Mouse (Mus musculus) heart, adult 2 months (tissue): ENCODE data around the gene Dis3l2. TPM values are rescaled to one million over a fixed set of nuclear protein-coding genes. Genes with fewer than 3 reads are reported as not detected.

Source experiments
- DNase-seq, 2 experiments: peaks; one replicate each; pipeline ENCODE4 v3.0.0; 2021
- H3K27ac ChIP-seq: fragments of 200-600 bp; 2 replicates; pipeline ENCODE4 v1.8.1; 2022
- H3K27me3 ChIP-seq: fragments of 200-500 bp; 2 replicates; pipeline ENCODE4 v1.6.1; 2012; ENCODE audit warnings: mild to moderate bottlenecking, low read length, inconsistent platforms, mixed read lengths; ENCODE audit not compliant: control insufficient read depth, insufficient read depth
- H3K36me3 ChIP-seq: fragments of 200-500 bp; 2 replicates; pipeline ENCODE4 v1.6.1; 2012; ENCODE audit warnings: low read length, inconsistent platforms; ENCODE audit not compliant: control insufficient read depth, insufficient read depth
- H3K4me1 ChIP-seq: fragments of 200-500 bp; 2 replicates; pipeline ENCODE4 v1.6.1; 2011; ENCODE audit warnings: low read length; ENCODE audit not compliant: control insufficient read depth, insufficient read depth
- H3K4me3 ChIP-seq: fragments of 200-600 bp; 2 replicates; pipeline ENCODE4 v1.8.1; 2022
- H3K79me2 ChIP-seq: fragments of 200-500 bp; replicated peaks from 2 replicates; pipeline ENCODE4 v1.6.1; 2012; ENCODE audit warnings: mild to moderate bottlenecking, inconsistent platforms, low read length, moderate library complexity, mixed read lengths; ENCODE audit not compliant: control insufficient read depth, insufficient read depth
- H3K9ac ChIP-seq: fragments of 200-500 bp; 2 replicates; pipeline ENCODE4 v1.6.1; 2012; ENCODE audit warnings: low read depth, mild to moderate bottlenecking, control low read depth, inconsistent platforms, low read length, mixed read lengths
- CTCF ChIP-seq: fragments of 200-600 bp; IDR thresholded peaks from 2 replicates; pipeline ENCODE4 v1.8.1; 2022; ENCODE audit warnings: antibody characterized with exemption, mild to moderate bottlenecking, moderate library complexity
- EP300 ChIP-seq: fragments of 200-500 bp; IDR thresholded peaks from 2 replicates; pipeline ENCODE4 v1.6.1; 2011; ENCODE audit warnings: low read depth, low read length, control low read depth; ENCODE audit not compliant: insufficient read depth
- POLR2A ChIP-seq: fragments of 200-500 bp; IDR thresholded peaks from 2 replicates; pipeline ENCODE4 v1.6.1; 2011; ENCODE audit warnings: mild to moderate bottlenecking, low read depth, low read length, control low read depth; ENCODE audit not compliant: insufficient read depth
- whole genome bisulfite sequencing: fragments of 180-500 bp; shearing (Covaris S2); methylation state at CpG from one replicate; pipeline ENCODE4 v1.1.7; 2018; 5-methylcytosine and 5-hydroxymethylcytosine counted together
- intact Hi-C: fragments of 180-260 bp; cut with DNase I; formaldehyde crosslinking; loops from one replicate; pipeline ENCODE4 v1.15.1; 2025
- polyA plus RNA-seq: library from polyadenylated mRNA; depleted of rRNA; stranded (reverse); fragments of >200 nt; gene quantifications from 2 replicates; pipeline ENCODE4 v1.2.3, GENCODE M21; 2012
- total RNA-seq, 2 experiments: library from RNA; stranded (reverse); gene quantifications; 2 replicates each; pipeline ENCODE4 v1.2.3; 2021

The Dis3l2 gene
- total and polyA plus RNA-seq, 3 experiments: 7.8 to 10.2 (median 9.0) TPM

DNA sequence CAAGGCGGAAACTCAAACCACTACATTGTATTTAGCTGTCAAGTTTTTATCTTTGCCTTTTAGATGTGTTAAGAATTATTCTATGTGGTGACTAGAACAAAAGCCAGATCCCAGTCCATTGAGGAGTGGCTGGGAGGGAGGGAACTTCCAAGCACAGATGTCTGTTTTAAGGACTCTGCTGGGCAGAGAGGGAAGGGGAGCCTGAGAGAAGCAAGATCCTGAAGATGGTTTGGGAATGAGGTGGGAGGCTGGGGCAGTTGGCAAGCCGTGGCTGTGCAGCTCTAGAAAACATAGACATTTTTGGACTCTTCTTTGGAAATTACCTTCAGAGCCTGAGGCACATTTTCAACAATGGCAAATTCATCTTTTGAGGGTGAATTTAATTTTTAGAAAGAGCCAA is 208.9 kb downstream of the Dis3l2 start:
- Histone ChIP-seq H3K4me3 (no peak overlapping the region), H3K79me2 (no peaks in the 10 kb centered on the region), H3K27me3 (no peaks in the 10 kb centered on the region), H3K27ac (no peak overlapping the region), H3K9ac (no peak overlapping the region), H3K36me3 (no peaks in the 10 kb centered on the region), H3K4me1 (no peaks in the 10 kb centered on the region)
- no peak for DNase-seq
- WGBS: 80% methylated on average over 2 of the region's 2 CpGs
- intact Hi-C loops: no loop called here
- no peak for TF ChIP-seq CTCF
- TF ChIP-seq EP300: no peak
- no peak for TF ChIP-seq POLR2A

- TF ChIP-seq CTCF (no peak), POLR2A (no peak), EP300 (no peak)
- H3K27me3 ChIP-seq: no peaks in the 10 kb centered on the region
- H3K9ac ChIP-seq: no peak overlapping the region
- WGBS: 80% methylated on average over 3 of the region's 3 CpGs
- H3K36me3 ChIP-seq: no peaks in the 10 kb centered on the region
- H3K4me3 ChIP-seq: no peak overlapping the region
- H3K4me1 ChIP-seq: no peaks in the 10 kb centered on the region
- no peaks in the 10 kb centered on the region for H3K79me2 ChIP-seq
- H3K27ac ChIP-seq: no peak overlapping the region
- DNase-seq: no peak
- intact Hi-C loops: no loop called here
Measured at GRCm38 (mm10) chr1:86913896-86914295, 210.3 kb downstream of the Dis3l2 start.

GRCm38 (mm10) chr1:86914697-86915096 is 211.1 kb downstream of the Dis3l2 start:
- peak; percentile 40 for TF ChIP-seq CTCF
- TF ChIP-seq EP300: no peak
- TF ChIP-seq POLR2A: no peak
- Histone ChIP-seq H3K9ac (no peak overlapping the region), H3K27me3 (no peaks in the 10 kb centered on the region), H3K36me3 (no peaks in the 10 kb centered on the region), H3K79me2 (no peaks in the 10 kb centered on the region), H3K4me1 (no peaks in the 10 kb centered on the region), H3K27ac (no peak overlapping the region), H3K4me3 (no peak overlapping the region)
- DNase-seq: no peak
- 98% methylated on average over 2 of the region's 2 CpGs for WGBS
- intact Hi-C loops: no loop called here

GRCm38 (mm10) chr1:86916355-86916984 is 212.9 kb downstream of the Dis3l2 start:
- H3K4me1 ChIP-seq: no peaks in the 10 kb centered on the region

DNA sequence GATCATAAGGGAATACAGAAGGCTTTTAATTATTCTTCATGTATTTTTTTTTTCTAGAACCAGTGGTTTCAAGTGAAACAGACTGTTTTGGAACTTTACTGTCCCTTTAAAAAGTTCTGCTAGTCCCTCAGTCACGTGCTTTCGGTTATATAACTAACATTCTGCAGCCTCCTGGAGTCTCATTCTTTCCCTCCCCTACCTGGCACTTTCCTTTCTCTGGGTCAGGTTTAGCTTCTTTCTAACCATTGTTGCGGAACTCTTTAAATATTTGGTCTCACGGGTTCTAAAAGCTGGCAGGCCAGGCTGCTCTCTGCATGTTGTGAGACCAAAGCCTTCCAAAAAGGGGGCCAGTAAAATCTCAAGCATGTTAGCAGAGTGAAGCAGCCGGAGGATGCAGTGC is 222.2 kb downstream of the Dis3l2 start:
- Histone ChIP-seq H3K36me3 (no peaks in the 10 kb centered on the region), H3K27me3 (no peaks in the 10 kb centered on the region), H3K27ac (no peak overlapping the region), H3K4me1 (no peaks in the 10 kb centered on the region), H3K79me2 (no peaks in the 10 kb centered on the region), H3K9ac (no peak overlapping the region), H3K4me3 (no peak overlapping the region)
- TF ChIP-seq EP300 (no peak), POLR2A (no peak), CTCF (no peak)
- intact Hi-C loops: no loop called here
- 89% methylated on average over 5 of the region's 5 CpGs for WGBS
- DNase-seq: no peak

More at GRCm38 (mm10) chr1:86916355-86916984, 212.9 kb downstream of the Dis3l2 start:
- Histone ChIP-seq H3K27me3 (no peaks in the 10 kb centered on the region), H3K27ac (no peak overlapping the region), H3K9ac (no peak overlapping the region), H3K79me2 (no peaks in the 10 kb centered on the region), H3K36me3 (no peaks in the 10 kb centered on the region), H3K4me3 (no peak overlapping the region)
- WGBS: 90% methylated on average over 8 of the region's 8 CpGs
- no peak for TF ChIP-seq POLR2A
- no peak for TF ChIP-seq CTCF
- no peak for DNase-seq
- intact Hi-C loops: no loop called here

GRCm38 (mm10) chr1:86931606-86932379 is 228.2 kb downstream of the Dis3l2 start:
- intact Hi-C loops: no loop called here
- no peak for TF ChIP-seq POLR2A
- no peak for TF ChIP-seq EP300
- TF ChIP-seq CTCF: no peak
- Histone ChIP-seq H3K79me2 (no peaks in the 10 kb centered on the region), H3K4me3 (no peak overlapping the region), H3K27ac (no peak overlapping the region; the same call in 1 of the 2 replicates), H3K9ac (no peak overlapping the region), H3K36me3 (no peaks in the 10 kb centered on the region), H3K4me1 (no peaks in the 10 kb centered on the region), H3K27me3 (no peaks in the 10 kb centered on the region)
- 68% methylated on average over 4 of the region's 4 CpGs for WGBS
- no peak for DNase-seq
